Mouse (Mus musculus): Measurements from ENCODE around the gene Oaz1. TPM values are rescaled to one million over a fixed set of nuclear protein-coding genes. Genes with fewer than 3 reads are reported as not detected.

Oaz1 gene
- total and polyA plus RNA-seq, 2 experiments from 2014 or later = 1,990 to 2,460 TPM

- Histone ChIP-seq H3K4me2 (ENCODE audit: low read depth, low read length) (peak overlapping the region; percentile 95), H3K4me3 (ENCODE audit: low read depth, low read length) (0 out of 2 replicates have a peak overlapping the region, but pooled peaks have one; percentile 0), H3K9ac (replicated peaks; ENCODE audit: low read depth, low read length) (peak overlapping the region; percentile 31; the same call in 1 of the 2 replicates), H3K27me3 (ENCODE audit: control insufficient read depth, insufficient read depth, low read length) (no peaks in the 10 kb centered on the region), H3K36me3 (replicated peaks; ENCODE audit: control insufficient read depth, insufficient read depth, low read length) (peaks cover 15% of the 10 kb centered on the region), H3K9me3 (replicated peaks; ENCODE audit: control insufficient read depth, low read length) (no peaks in the 10 kb centered on the region), H3K4me1 (ENCODE audit: control insufficient read depth, insufficient read depth) (peaks cover 35% of the 10 kb centered on the region; the same call in 1 of the 2 replicates), H3K27ac (ENCODE audit: low read depth) (0 out of 2 replicates have a peak overlapping the region, but pooled peaks have one; percentile 70)
- ATAC-seq (ENCODE audit: insufficient read depth, low read depth) = no peak
- WGBS = 28% methylated on average over 40 of the region's 40 CpGs
- TF ChIP-seq EP300 (IDR thresholded peaks at IDR 0.05; ENCODE audit: low read depth) (no peak), CTCF (IDR thresholded peaks at IDR 0.05; ENCODE audit: low read depth) (no peak)
- no peak for DNase-seq (ENCODE audit: low spot score)
Observed at GRCm38 (mm10) chr10:80808099-80808984, 18.1 kb upstream of the Oaz1 start.

GRCm38 (mm10) chr10:80808985-80809632 lies 17.3 kb upstream of the Oaz1 start:
- no peak overlapping the region for H3K27ac ChIP-seq (ENCODE audit: low read depth)
- WGBS = 9% methylated on average over 18 of the region's 18 CpGs
- H3K4me2 ChIP-seq (ENCODE audit: low read depth, low read length) = peak overlapping the region; percentile 95
- DNase-seq (ENCODE audit: low spot score) (no peak), ATAC-seq (ENCODE audit: insufficient read depth, low read depth) (no peak)
- H3K9ac ChIP-seq (replicated peaks; ENCODE audit: low read depth, low read length) = peak overlapping the region; percentile 31; the same call in 1 of the 2 replicates
- peaks cover 35% of the 10 kb centered on the region; the same call in 1 of the 2 replicates for H3K4me1 ChIP-seq (ENCODE audit: control insufficient read depth, insufficient read depth)
- H3K4me3 ChIP-seq (ENCODE audit: low read depth, low read length) = no peak overlapping the region
- no peak for TF ChIP-seq CTCF (IDR thresholded peaks at IDR 0.05; ENCODE audit: low read depth)
- no peak for TF ChIP-seq EP300 (IDR thresholded peaks at IDR 0.05; ENCODE audit: low read depth)
- H3K36me3 ChIP-seq (replicated peaks; ENCODE audit: control insufficient read depth, insufficient read depth, low read length) = peaks cover 8% of the 10 kb centered on the region
- H3K9me3 ChIP-seq (replicated peaks; ENCODE audit: control insufficient read depth, low read length) = no peaks in the 10 kb centered on the region
- no peaks in the 10 kb centered on the region for H3K27me3 ChIP-seq (ENCODE audit: control insufficient read depth, insufficient read depth, low read length)

- ATAC-seq (ENCODE audit: insufficient read depth, low read depth) (no peak), DNase-seq (ENCODE audit: low spot score) (no peak)
- Histone ChIP-seq H3K9ac (replicated peaks; ENCODE audit: low read depth, low read length) (peak overlapping the region; percentile 40; the same call in 1 of the 2 replicates), H3K9me3 (replicated peaks; ENCODE audit: control insufficient read depth, low read length) (no peaks in the 10 kb centered on the region), H3K4me3 (ENCODE audit: low read depth, low read length) (peak overlapping the region; percentile 21; the same call in 1 of the 2 replicates), H3K4me1 (ENCODE audit: control insufficient read depth, insufficient read depth) (peaks cover 35% of the 10 kb centered on the region; the same call in 1 of the 2 replicates), H3K4me2 (ENCODE audit: low read depth, low read length) (peak overlapping the region; percentile 54), H3K27me3 (ENCODE audit: control insufficient read depth, insufficient read depth, low read length) (no peaks in the 10 kb centered on the region), H3K36me3 (replicated peaks; ENCODE audit: control insufficient read depth, insufficient read depth, low read length) (no peaks in the 10 kb centered on the region), H3K27ac (ENCODE audit: low read depth) (no peak overlapping the region)
- TF ChIP-seq CTCF (IDR thresholded peaks at IDR 0.05; ENCODE audit: low read depth) (no peak), EP300 (IDR thresholded peaks at IDR 0.05; ENCODE audit: low read depth) (no peak)
- WGBS = 6% methylated on average over 19 of the region's 20 CpGs
Observed at GRCm38 (mm10) chr10:80810084-80810483, 16.4 kb upstream of the Oaz1 start.

GRCm38 (mm10) chr10:80812391-80813041 lies 13.9 kb upstream of the Oaz1 start:
- H3K9ac ChIP-seq (replicated peaks; ENCODE audit: low read depth, low read length) = peak overlapping the region; percentile 36; the same call in 1 of the 2 replicates
- no peak for ATAC-seq (ENCODE audit: insufficient read depth, low read depth)
- no peak overlapping the region for H3K27ac ChIP-seq (ENCODE audit: low read depth)
- no peak for TF ChIP-seq CTCF (IDR thresholded peaks at IDR 0.05; ENCODE audit: low read depth)
- TF ChIP-seq EP300 (IDR thresholded peaks at IDR 0.05; ENCODE audit: low read depth) = no peak
- no peak overlapping the region for H3K4me3 ChIP-seq (ENCODE audit: low read depth, low read length)
- 0 out of 2 replicates have a peak, but pooled peaks cover 25% of the 10 kb centered on the region for H3K4me1 ChIP-seq (ENCODE audit: control insufficient read depth, insufficient read depth)
- no peaks in the 10 kb centered on the region for H3K27me3 ChIP-seq (ENCODE audit: control insufficient read depth, insufficient read depth, low read length)
- no peak for DNase-seq (ENCODE audit: low spot score)
- no peaks in the 10 kb centered on the region for H3K36me3 ChIP-seq (replicated peaks; ENCODE audit: control insufficient read depth, insufficient read depth, low read length)
- no peaks in the 10 kb centered on the region for H3K9me3 ChIP-seq (replicated peaks; ENCODE audit: control insufficient read depth, low read length)
- WGBS = 36% methylated on average over 5 of the region's 5 CpGs
- H3K4me2 ChIP-seq (ENCODE audit: low read depth, low read length) = no peak overlapping the region

- H3K4me3 ChIP-seq (ENCODE audit: low read depth, low read length) = no peak within 1 kb of the TSS
- no peaks in the 10 kb centered on the region for H3K36me3 ChIP-seq (replicated peaks; ENCODE audit: control insufficient read depth, insufficient read depth, low read length)
- H3K9ac ChIP-seq (replicated peaks; ENCODE audit: low read depth, low read length) = peak within 1 kb of the TSS; percentile 36; the same call in 1 of the 2 replicates
- no peak within 1 kb of the TSS for H3K4me2 ChIP-seq (ENCODE audit: low read depth, low read length)
- no peaks in the 10 kb centered on the region for H3K9me3 ChIP-seq (replicated peaks; ENCODE audit: control insufficient read depth, low read length)
- H3K27me3 ChIP-seq (ENCODE audit: control insufficient read depth, insufficient read depth, low read length) = no peaks in the 10 kb centered on the region
- ATAC-seq (ENCODE audit: insufficient read depth, low read depth) (no peak), DNase-seq (ENCODE audit: low spot score) (no peak)
- no peak for TF ChIP-seq CTCF (IDR thresholded peaks at IDR 0.05; ENCODE audit: low read depth)
- TF ChIP-seq EP300 (IDR thresholded peaks at IDR 0.05; ENCODE audit: low read depth) = no peak
- 82% methylated on average over 4 of the region's 4 CpGs for whole genome bisulfite sequencing
- H3K4me1 ChIP-seq (ENCODE audit: control insufficient read depth, insufficient read depth) = 0 out of 2 replicates have a peak, but pooled peaks cover 19% of the 10 kb centered on the region
- H3K27ac ChIP-seq (ENCODE audit: low read depth) = no peak within 1 kb of the TSS
Observed at GRCm38 (mm10) chr10:80813366-80813765, 13.1 kb upstream of the Oaz1 start, which contains the start of gene Jsrp1. Gene Jsrp1 (minus strand): TSS chr10:80813498.

Data from heart, postnatal 0 days (tissue).